Comparison of ENCODE assay signal across 18 mouse cellular contexts in the genomic region with DNA sequence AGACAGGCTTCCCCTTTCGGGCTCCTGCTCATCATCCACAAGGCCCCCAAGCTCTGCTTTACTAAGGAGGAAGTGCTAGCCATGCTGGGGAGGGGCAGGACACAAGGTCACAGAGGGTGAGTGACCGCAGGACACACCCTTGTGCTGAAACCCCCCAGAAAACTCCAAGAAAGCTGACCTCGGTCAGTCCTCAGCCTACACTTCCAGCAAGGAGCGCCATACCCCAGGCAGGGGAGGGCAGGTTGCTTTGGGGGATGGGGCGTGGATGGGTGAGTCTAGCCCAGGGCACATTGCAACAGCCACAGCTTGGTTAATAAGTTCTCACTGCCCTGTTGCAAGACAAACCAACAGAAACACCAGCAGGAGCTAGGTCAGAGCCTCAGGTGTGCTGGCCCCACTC. TPM values are rescaled to one million over a fixed set of nuclear protein-coding genes. Genes with fewer than 3 reads are reported as not detected.
DNase-seq lines count a peak whose midpoint lies in the region; ATAC-seq lines count a peak whose summit lies in the region.
"Had no signal": no experiment of that assay in that cellular context is flagged by ENCODE, and none has a peak within 500 bp of the region (broad histone marks: within the 10 kb centered on the region; RNA-seq: fewer than 3 reads in every experiment).

No protein-coding gene starts in this region.

- no peaks in the 10 kb centered on the region; the same call in 1 of the 2 replicates for H3K36me3 ChIP-seq in liver, embryonic 15.5 days (replicated peaks)
- H3K36me3 ChIP-seq in midbrain, embryonic 13.5 days, result no peaks in the 10 kb centered on the region
- H3K36me3 ChIP-seq in forebrain, embryonic 13.5 days (ENCODE audit: poor library complexity, severe bottlenecking), result no peaks in the 10 kb centered on the region
- H3K36me3 ChIP-seq in midbrain, embryonic 14.5 days (ENCODE audit: control insufficient read depth, insufficient read depth, low read length), result no peaks in the 10 kb centered on the region
- H3K36me3 ChIP-seq: embryonic facial prominence, embryonic 12.5 days; limb, embryonic 15.5 days had no signal

- H3K27me3 ChIP-seq in liver, embryonic 15.5 days, result no peaks in the 10 kb centered on the region
- no peaks in the 10 kb centered on the region; the same call in 1 of the 2 replicates for H3K27me3 ChIP-seq in midbrain, embryonic 13.5 days
- 0 out of 2 replicates have a peak, but pooled peaks cover 2% of the 10 kb centered on the region for H3K27me3 ChIP-seq in forebrain, embryonic 13.5 days
- no peaks in the 10 kb centered on the region for H3K27me3 ChIP-seq in midbrain, embryonic 14.5 days (ENCODE audit: control insufficient read depth, insufficient read depth, low read length)

- no peaks in the 10 kb centered on the region for H3K9me3 ChIP-seq in liver, embryonic 15.5 days (replicated peaks)
- no peaks in the 10 kb centered on the region for H3K9me3 ChIP-seq in midbrain, embryonic 13.5 days
- H3K9me3 ChIP-seq in forebrain, embryonic 13.5 days (replicated peaks), result no peaks in the 10 kb centered on the region
- H3K9me3 ChIP-seq in midbrain, embryonic 14.5 days (ENCODE audit: control insufficient read depth, low read length), result no peaks in the 10 kb centered on the region
- H3K9me3 ChIP-seq: embryonic facial prominence, embryonic 12.5 days; limb, embryonic 15.5 days had no signal

- peak overlapping the region; percentile 79 for H3K27ac ChIP-seq in liver, embryonic 15.5 days (replicated peaks)
- no peak overlapping the region for H3K27ac ChIP-seq in midbrain, embryonic 13.5 days
- H3K27ac ChIP-seq in forebrain, embryonic 13.5 days, result no peak overlapping the region
- H3K27ac ChIP-seq in midbrain, embryonic 14.5 days (replicated peaks; ENCODE audit: low read depth, low read length), result no peak overlapping the region
- H3K27ac ChIP-seq: embryonic facial prominence, embryonic 12.5 days; hindbrain, embryonic 14.5 days; limb, embryonic 15.5 days; macrophage had no signal

- ATAC-seq in monocyte, adult 5-6 weeks (replicated peaks; ENCODE audit: insufficient number of reproducible peaks, low FRiP score, low TSS enrichment, poor library complexity, severe bottlenecking), result no peak
- ATAC-seq in liver, embryonic 15.5 days (ENCODE audit: insufficient read depth), result peak; percentile 66
- no peak for ATAC-seq in midbrain, embryonic 13.5 days
- no peak for ATAC-seq in forebrain, embryonic 13.5 days
- no peak for ATAC-seq in midbrain, embryonic 14.5 days (ENCODE audit: low FRiP score, low TSS enrichment)

- WGBS in liver, embryonic 15.5 days (ENCODE audit: insufficient replicate concordance), result 47% methylated on average over 5 of the region's 5 CpGs
- WGBS in midbrain, embryonic 13.5 days, result 80% methylated on average over 5 of the region's 5 CpGs
- WGBS in forebrain, embryonic 13.5 days, result 82% methylated on average over 5 of the region's 5 CpGs
- WGBS in midbrain, embryonic 14.5 days, result 86% methylated on average over 5 of the region's 5 CpGs

- H3K4me1 ChIP-seq in liver, embryonic 15.5 days (replicated peaks), result peaks cover 16% of the 10 kb centered on the region
- no peaks in the 10 kb centered on the region for H3K4me1 ChIP-seq in midbrain, embryonic 13.5 days (replicated peaks)
- peaks cover 7% of the 10 kb centered on the region; the same call in 1 of the 2 replicates for H3K4me1 ChIP-seq in forebrain, embryonic 13.5 days
- no peaks in the 10 kb centered on the region for H3K4me1 ChIP-seq in midbrain, embryonic 14.5 days (ENCODE audit: control insufficient read depth, insufficient read depth, low read length)

- peak; percentile 8 to 9 for DNase-seq in monocyte, adult 2 months (ENCODE audit: low read depth in 1 of 2, low spot score in 2 of 2)
- DNase-seq in kidney, postnatal 14 days, result peak; percentile 51
- no peak for DNase-seq in midbrain, embryonic 14.5 days
- DNase-seq in Muller cell, postnatal 12 days (ENCODE audit: inconsistent ontology term), result no peak
- DNase-seq: adrenal gland, postnatal 36 days; right cerebral cortex, postnatal 25 days; thymus, adult 2 months had no signal

- peak overlapping the region; percentile 25 for H3K4me2 ChIP-seq in liver, embryonic 15.5 days
- no peak overlapping the region for H3K4me2 ChIP-seq in midbrain, embryonic 13.5 days (replicated peaks)
- H3K4me2 ChIP-seq in forebrain, embryonic 13.5 days, result no peak overlapping the region
- no peak overlapping the region for H3K4me2 ChIP-seq in midbrain, embryonic 14.5 days (ENCODE audit: low read length)
- H3K4me2 ChIP-seq: embryonic facial prominence, embryonic 12.5 days; hindbrain, embryonic 14.5 days; limb, embryonic 15.5 days had no signal

- H3K9ac ChIP-seq in liver, embryonic 15.5 days, result no peak overlapping the region
- H3K9ac ChIP-seq in midbrain, embryonic 13.5 days (replicated peaks), result no peak overlapping the region
- no peak overlapping the region for H3K9ac ChIP-seq in forebrain, embryonic 13.5 days
- H3K9ac ChIP-seq in midbrain, embryonic 14.5 days (replicated peaks; ENCODE audit: low read length), result no peak overlapping the region
- H3K9ac ChIP-seq: embryonic facial prominence, embryonic 12.5 days; hindbrain, embryonic 14.5 days; limb, embryonic 15.5 days had no signal

- no peak overlapping the region for H3K4me3 ChIP-seq in liver, embryonic 15.5 days (replicated peaks)
- H3K4me3 ChIP-seq in midbrain, embryonic 13.5 days (replicated peaks), result no peak overlapping the region
- no peak overlapping the region for H3K4me3 ChIP-seq in forebrain, embryonic 13.5 days
- no peak overlapping the region for H3K4me3 ChIP-seq in midbrain, embryonic 14.5 days (replicated peaks; ENCODE audit: low read depth, low read length)
- H3K4me3 ChIP-seq: embryonic facial prominence, embryonic 12.5 days; limb, embryonic 15.5 days had no signal

RNA-seq across cellular contexts. Expression of a gene that starts 4.6 kb away (rescaled TPM):
- total RNA-seq in monocyte, adult 5-6 weeks (2017), result 4.2 to 5.0 TPM in 2 of 3 replicates, not detected in the other
- 13.9 and 15.1 TPM in 2 replicates for polyA plus RNA-seq in liver, embryonic 15.5 days (2015; fragmentation: Nextera tagmentation; extraction: Ambion mirVana)
- polyA plus RNA-seq in midbrain, embryonic 13.5 days (2015; fragmentation: Nextera tagmentation; extraction: Ambion mirVana), result not detected in 2 replicates
- 0.18 TPM in 1 of 2 replicates, not detected in the other for polyA plus RNA-seq in forebrain, embryonic 13.5 days (2015; fragmentation: Nextera tagmentation; extraction: Ambion mirVana)
- 0.22 TPM in 1 of 2 replicates, not detected in the other for polyA plus RNA-seq in midbrain, embryonic 14.5 days (2014; fragmentation: Nextera tagmentation; extraction: Ambion mirVana)
- polyA plus RNA-seq: heart, postnatal 0 days; hindbrain, embryonic 14.5 days; macrophage had no signal

RNA-seq across cellular contexts. Expression of a gene that starts 12.7 kb away (rescaled TPM):
- not detected in 3 replicates for total RNA-seq in monocyte, adult 5-6 weeks (2017)
- polyA plus RNA-seq in liver, embryonic 15.5 days (2015; fragmentation: Nextera tagmentation; extraction: Ambion mirVana), result 23.2 and 28.9 TPM in 2 replicates
- not detected in 2 replicates for polyA plus RNA-seq in midbrain, embryonic 13.5 days (2015; fragmentation: Nextera tagmentation; extraction: Ambion mirVana)
- polyA plus RNA-seq in forebrain, embryonic 13.5 days (2015; fragmentation: Nextera tagmentation; extraction: Ambion mirVana), result not detected in 2 replicates
- not detected in 2 replicates for polyA plus RNA-seq in midbrain, embryonic 14.5 days (2014; fragmentation: Nextera tagmentation; extraction: Ambion mirVana)
- polyA plus RNA-seq: C2C12; embryonic facial prominence, embryonic 12.5 days; heart, postnatal 0 days; hindbrain, embryonic 14.5 days; macrophage had no signal

RNA-seq across cellular contexts. Expression of a gene that starts 19.4 kb away (rescaled TPM):
- total RNA-seq in monocyte, adult 5-6 weeks (2017), result not detected in 3 replicates
- 0.10 TPM in 1 of 2 replicates, not detected in the other for polyA plus RNA-seq in liver, embryonic 15.5 days (2015; fragmentation: Nextera tagmentation; extraction: Ambion mirVana)
- polyA plus RNA-seq in midbrain, embryonic 13.5 days (2015; fragmentation: Nextera tagmentation; extraction: Ambion mirVana), result not detected in 2 replicates
- not detected in 2 replicates for polyA plus RNA-seq in forebrain, embryonic 13.5 days (2015; fragmentation: Nextera tagmentation; extraction: Ambion mirVana)
- polyA plus RNA-seq in midbrain, embryonic 14.5 days (2014; fragmentation: Nextera tagmentation; extraction: Ambion mirVana), result not detected in 2 replicates
- total RNA-seq: adrenal gland, postnatal 36 days; ES-E14 had no signal
- polyA plus RNA-seq: C2C12; embryonic facial prominence, embryonic 12.5 days; heart, postnatal 0 days; hindbrain, embryonic 14.5 days; limb, embryonic 15.5 days; macrophage; thymus, adult 2 months had no signal

RNA-seq across cellular contexts. Expression of a gene that starts 48.9 kb away (rescaled TPM):
- 7.6 to 13.6 TPM (median 9.1 TPM) in 3 replicates for total RNA-seq in monocyte, adult 5-6 weeks (2017)
- polyA plus RNA-seq in liver, embryonic 15.5 days (2015; fragmentation: Nextera tagmentation; extraction: Ambion mirVana), result 2.9 and 3.0 TPM in 2 replicates
- 11.0 TPM in 2 replicates for polyA plus RNA-seq in midbrain, embryonic 13.5 days (2015; fragmentation: Nextera tagmentation; extraction: Ambion mirVana)
- 9.1 and 10.3 TPM in 2 replicates for polyA plus RNA-seq in forebrain, embryonic 13.5 days (2015; fragmentation: Nextera tagmentation; extraction: Ambion mirVana)
- 15.3 and 16.2 TPM in 2 replicates for polyA plus RNA-seq in midbrain, embryonic 14.5 days (2014; fragmentation: Nextera tagmentation; extraction: Ambion mirVana)

Comparison
In these comparisons a context has a peak if more than half of its experiments do, and no peak if none do; other contexts are left out.
1. DNase-seq: peak in monocyte, adult 2 months (2 of 2) and kidney, postnatal 14 days (single experiment); none in midbrain, embryonic 14.5 days (single experiment) and Muller cell, postnatal 12 days (single experiment).
2. RNA of a gene that starts 4.6 kb away (polyA plus RNA-seq): 13.9 to 15.1 TPM in liver, embryonic 15.5 days; not detected in midbrain, embryonic 13.5 days, 0.18 TPM in forebrain, embryonic 13.5 days and 0.22 TPM in midbrain, embryonic 14.5 days; every median in the first group is over 10 times any median in the second.
3. RNA of a gene that starts 12.7 kb away (polyA plus RNA-seq): 23.2 to 28.9 TPM in liver, embryonic 15.5 days; not detected in midbrain, embryonic 13.5 days, not detected in forebrain, embryonic 13.5 days and not detected in midbrain, embryonic 14.5 days; every median in the first group is over 10 times any median in the second.